Mouse (Mus musculus): ENCODE results near the gene Vamp3. TPM values are rescaled to one million over a fixed set of nuclear protein-coding genes. Genes with fewer than 3 reads are reported as not detected.
A peak's percentile ranks its signal among the peaks of the same experiment; 100 is the strongest.
"Not testable (repeated sequence)": the region's sequence is repeated elsewhere in the genome, so short reads cannot be mapped to it uniquely, and the experiment has no call there.

Gene Vamp3
- polyA plus RNA-seq, 1 experiment from 2014 or later: 131 TPM

GRCm38 (mm10) chr4:151044037-151044943 is 13.5 kb downstream of the Vamp3 start, which contains the start of gene Per3:
TSS of gene Per3 (minus strand) at chr4:151044665.
- Histone ChIP-seq H3K4me2 (peak within 1 kb of the TSS; percentile 96), H3K27ac (peak within 1 kb of the TSS; percentile 71), H3K4me1 (peaks cover 12% of the 10 kb centered on the region; the same call in 1 of the 2 replicates), H3K27me3 (no peaks in the 10 kb centered on the region), H3K36me3 (peaks cover 20% of the 10 kb centered on the region), H3K9ac (peak within 1 kb of the TSS; percentile 51), H3K4me3 (peak within 1 kb of the TSS; percentile 48), H3K9me3 (no peaks in the 10 kb centered on the region)
- peak; percentile 99 for ATAC-seq (ENCODE audit: borderline replicate concordance, extremely low read depth, low FRiP score, low TSS enrichment)
- under 1% methylated on average over 77 of the region's 79 CpGs for WGBS

GRCm38 (mm10) chr4:151043281-151043680 is 14.5 kb downstream of the Vamp3 start:
- Histone ChIP-seq H3K9me3 (no peaks in the 10 kb centered on the region), H3K4me2 (peak overlapping the region; percentile 96), H3K4me3 (peak overlapping the region; percentile 48), H3K36me3 (peaks cover 11% of the 10 kb centered on the region), H3K27me3 (no peaks in the 10 kb centered on the region), H3K4me1 (peaks cover 12% of the 10 kb centered on the region; the same call in 1 of the 2 replicates), H3K27ac (0 out of 2 replicates have a peak overlapping the region, but pooled peaks have one; percentile 71), H3K9ac (peak overlapping the region; percentile 51; the same call in 1 of the 2 replicates)
- no peak for ATAC-seq (ENCODE audit: borderline replicate concordance, extremely low read depth, low FRiP score, low TSS enrichment)
- 30% methylated on average over 5 of the region's 5 CpGs for WGBS

- Histone ChIP-seq H3K4me2 (no peak overlapping the region), H3K9ac (no peak overlapping the region)
These were observed 16.3 kb downstream of the Vamp3 start for GRCm38 (mm10) chr4:151041506-151041905.

GRCm38 (mm10) chr4:151037800-151038199 is 20.0 kb downstream of the Vamp3 start:
- ATAC-seq (ENCODE audit: borderline replicate concordance, extremely low read depth, low FRiP score, low TSS enrichment): no peak
- H3K36me3 ChIP-seq: no peaks in the 10 kb centered on the region
- H3K9ac ChIP-seq: no peak overlapping the region
- no peaks in the 10 kb centered on the region for H3K27me3 ChIP-seq
- WGBS: 87% methylated on average over 11 of the region's 11 CpGs
- no peaks in the 10 kb centered on the region for H3K9me3 ChIP-seq
- peaks cover 4% of the 10 kb centered on the region; the same call in 1 of the 2 replicates for H3K4me1 ChIP-seq
- no peak overlapping the region for H3K4me3 ChIP-seq
- no peak overlapping the region for H3K4me2 ChIP-seq
- H3K27ac ChIP-seq: no peak overlapping the region

More at GRCm38 (mm10) chr4:151041506-151041905, 16.3 kb downstream of the Vamp3 start:
- Histone ChIP-seq H3K4me3 (no peak overlapping the region), H3K36me3 (no peaks in the 10 kb centered on the region), H3K9me3 (no peaks in the 10 kb centered on the region), H3K27me3 (no peaks in the 10 kb centered on the region), H3K4me1 (peaks cover 12% of the 10 kb centered on the region; the same call in 1 of the 2 replicates), H3K27ac (no peak overlapping the region)
- WGBS: 70% methylated on average over 5 of the region's 5 CpGs
- ATAC-seq (ENCODE audit: borderline replicate concordance, extremely low read depth, low FRiP score, low TSS enrichment): no peak

GRCm38 (mm10) chr4:151036521-151036920 is 21.2 kb downstream of the Vamp3 start:
- Histone ChIP-seq H3K4me2 (no peak overlapping the region), H3K27ac (no peak overlapping the region), H3K4me3 (no peak overlapping the region), H3K9me3 (no peaks in the 10 kb centered on the region), H3K9ac (no peak overlapping the region), H3K4me1 (no peaks in the 10 kb centered on the region), H3K27me3 (no peaks in the 10 kb centered on the region), H3K36me3 (no peaks in the 10 kb centered on the region)
- 84% methylated on average over 7 of the region's 7 CpGs for WGBS
- ATAC-seq (ENCODE audit: borderline replicate concordance, extremely low read depth, low FRiP score, low TSS enrichment): no peak

GRCm38 (mm10) chr4:151027001-151027400 is 30.8 kb downstream of the Vamp3 start:
- Histone ChIP-seq H3K9ac (no peak overlapping the region), H3K4me3 (no peak overlapping the region), H3K4me2 (no peak overlapping the region), H3K9me3 (no peaks in the 10 kb centered on the region), H3K27ac (no peak overlapping the region), H3K27me3 (no peaks in the 10 kb centered on the region), H3K4me1 (no peaks in the 10 kb centered on the region), H3K36me3 (no peaks in the 10 kb centered on the region)
- ATAC-seq (ENCODE audit: borderline replicate concordance, extremely low read depth, low FRiP score, low TSS enrichment): no peak
- 47% methylated on average over 6 of the region's 6 CpGs for WGBS

- H3K4me1 ChIP-seq: no peaks in the 10 kb centered on the region
- 67% methylated on average over 9 of the region's 9 CpGs for WGBS
- no peaks in the 10 kb centered on the region for H3K9me3 ChIP-seq
- no peak for ATAC-seq (ENCODE audit: borderline replicate concordance, extremely low read depth, low FRiP score, low TSS enrichment)
- H3K27me3 ChIP-seq: no peaks in the 10 kb centered on the region
- no peak overlapping the region for H3K4me2 ChIP-seq
- no peak overlapping the region for H3K27ac ChIP-seq
- no peaks in the 10 kb centered on the region for H3K36me3 ChIP-seq
- H3K9ac ChIP-seq: no peak overlapping the region
- no peak overlapping the region for H3K4me3 ChIP-seq
These were observed 33.6 kb downstream of the Vamp3 start for GRCm38 (mm10) chr4:151024152-151024551.

- not testable (repeated sequence) for H3K4me3 ChIP-seq; ATAC-seq (ENCODE audit: borderline replicate concordance, extremely low read depth, low FRiP score, low TSS enrichment); H3K27me3 ChIP-seq; H3K9me3 ChIP-seq; H3K36me3 ChIP-seq; H3K4me1 ChIP-seq; H3K27ac ChIP-seq; H3K4me2 ChIP-seq; H3K9ac ChIP-seq
- WGBS: 93% methylated on average over 1 of the region's 1 CpGs
These were observed 40.4 kb downstream of the Vamp3 start for GRCm38 (mm10) chr4:151017356-151017755.

GRCm38 (mm10) chr4:151015946-151016345 is 41.8 kb downstream of the Vamp3 start:
- Histone ChIP-seq H3K9me3 (no peaks in the 10 kb centered on the region), H3K27ac (no peak overlapping the region), H3K4me2 (no peak overlapping the region), H3K27me3 (no peaks in the 10 kb centered on the region), H3K4me1 (no peaks in the 10 kb centered on the region), H3K9ac (no peak overlapping the region), H3K4me3 (no peak overlapping the region), H3K36me3 (no peaks in the 10 kb centered on the region; the same call in 1 of the 2 replicates)
- WGBS: 74% methylated on average over 10 of the region's 10 CpGs
- no peak for ATAC-seq (ENCODE audit: borderline replicate concordance, extremely low read depth, low FRiP score, low TSS enrichment)

GRCm38 (mm10) chr4:151010316-151010715 is 47.4 kb downstream of the Vamp3 start:
- no peak overlapping the region for H3K4me3 ChIP-seq
- WGBS: 77% methylated on average over 7 of the region's 7 CpGs
- ATAC-seq (ENCODE audit: borderline replicate concordance, extremely low read depth, low FRiP score, low TSS enrichment): no peak

GRCm38 (mm10) chr4:151006945-151007344 is 50.8 kb downstream of the Vamp3 start:
- no peak for ATAC-seq (ENCODE audit: borderline replicate concordance, extremely low read depth, low FRiP score, low TSS enrichment)
- Histone ChIP-seq H3K9ac (no peak overlapping the region), H3K27me3 (no peaks in the 10 kb centered on the region), H3K4me1 (no peaks in the 10 kb centered on the region), H3K27ac (no peak overlapping the region), H3K4me3 (no peak overlapping the region), H3K36me3 (no peaks in the 10 kb centered on the region), H3K9me3 (no peaks in the 10 kb centered on the region), H3K4me2 (no peak overlapping the region)
- 51% methylated on average over 6 of the region's 6 CpGs for WGBS

More at GRCm38 (mm10) chr4:151010316-151010715, 47.4 kb downstream of the Vamp3 start:
- no peaks in the 10 kb centered on the region for H3K27me3 ChIP-seq
- no peaks in the 10 kb centered on the region for H3K9me3 ChIP-seq
- H3K27ac ChIP-seq: no peak overlapping the region
- H3K4me1 ChIP-seq: no peaks in the 10 kb centered on the region
- no peaks in the 10 kb centered on the region for H3K36me3 ChIP-seq
- no peak overlapping the region for H3K9ac ChIP-seq
- no peak overlapping the region for H3K4me2 ChIP-seq

GRCm38 (mm10) chr4:151005656-151006318 is 52.0 kb downstream of the Vamp3 start:
- H3K27ac ChIP-seq: no peak overlapping the region
- no peaks in the 10 kb centered on the region for H3K9me3 ChIP-seq
- no peak overlapping the region for H3K4me2 ChIP-seq
- no peak overlapping the region for H3K4me3 ChIP-seq
- ATAC-seq (ENCODE audit: borderline replicate concordance, extremely low read depth, low FRiP score, low TSS enrichment): no peak
- 86% methylated on average over 13 of the region's 13 CpGs for WGBS
- no peak overlapping the region for H3K9ac ChIP-seq
- no peaks in the 10 kb centered on the region for H3K4me1 ChIP-seq
- H3K36me3 ChIP-seq: no peaks in the 10 kb centered on the region
- H3K27me3 ChIP-seq: no peaks in the 10 kb centered on the region

All from lung, embryonic 15.5 days (tissue).